12 mouse cellular contexts compared by ENCODE assay signal in the genomic region with DNA sequence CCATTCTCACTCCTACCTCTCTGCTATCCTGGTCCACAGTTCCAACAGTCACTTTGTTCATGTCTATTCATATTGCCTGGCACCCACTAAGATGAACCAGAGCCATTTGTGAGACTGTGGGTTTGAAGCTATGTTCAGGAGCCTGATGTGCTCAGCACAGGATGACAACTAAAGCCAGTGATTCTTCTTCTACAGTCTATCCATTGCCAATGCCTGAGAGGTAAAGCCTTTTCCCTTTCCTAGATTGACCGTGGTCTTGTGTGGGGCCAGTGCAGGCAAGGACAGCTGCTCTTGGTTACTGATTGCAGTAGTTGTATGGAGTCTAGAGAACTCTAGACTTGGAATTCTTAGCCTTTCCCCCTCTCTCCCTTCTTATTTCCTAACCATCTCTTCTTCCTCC. TPM values are rescaled to one million over a fixed set of nuclear protein-coding genes. Genes with fewer than 3 reads are reported as not detected.
DNase-seq lines count a peak whose midpoint lies in the region; ATAC-seq and TF ChIP-seq lines count a peak whose summit lies in the region.
"Had no signal": no experiment of that assay in that cellular context is flagged by ENCODE, and none has a peak within 500 bp of the region (broad histone marks: within the 10 kb centered on the region; RNA-seq: fewer than 3 reads in every experiment).

No protein-coding gene starts in this region.

- TF ChIP-seq CTCF in stomach, postnatal 0 days (IDR thresholded peaks at IDR 0.05; ENCODE audit: low read depth) = no peak
- TF ChIP-seq CTCF in small intestine, adult 2 months (IDR thresholded peaks at IDR 0.05; ENCODE audit: extremely low read depth, insufficient read length, insufficient replicate concordance, low read depth, low read length) = no peak

- TF ChIP-seq POLR2A in small intestine, adult 2 months (IDR thresholded peaks at IDR 0.05; ENCODE audit: low read depth, low read length) = no peak

- H3K36me3 ChIP-seq in heart, embryonic 16.5 days (ENCODE audit: control insufficient read depth, insufficient read depth) = no peaks in the 10 kb centered on the region
- no peaks in the 10 kb centered on the region for H3K36me3 ChIP-seq in stomach, embryonic 14.5 days (ENCODE audit: control insufficient read depth, insufficient read depth, low read length)
- no peaks in the 10 kb centered on the region for H3K36me3 ChIP-seq in stomach, postnatal 0 days (ENCODE audit: control insufficient read depth, insufficient read depth, low read length)
- H3K36me3 ChIP-seq in small intestine, adult 2 months (ENCODE audit: control insufficient read depth, insufficient read depth, low read length) = no peaks in the 10 kb centered on the region
- H3K36me3 ChIP-seq: forebrain, embryonic 10.5 days; liver, embryonic 15.5 days; midbrain, embryonic 13.5 days; neural tube, embryonic 13.5 days had no signal

- 0 out of 2 replicates have a peak overlapping the region, but pooled peaks have one; percentile 17 for H3K9ac ChIP-seq in heart, embryonic 16.5 days (ENCODE audit: low read length)
- no peak overlapping the region for H3K9ac ChIP-seq in stomach, embryonic 14.5 days (replicated peaks; ENCODE audit: low read depth, low read length)
- no peak overlapping the region for H3K9ac ChIP-seq in stomach, postnatal 0 days (ENCODE audit: low read length)
- H3K9ac ChIP-seq: liver, embryonic 15.5 days; midbrain, embryonic 13.5 days; neural tube, embryonic 13.5 days had no signal

- DNase-seq in cerebellum, adult 9-11 months = peak; percentile 18
- DNase-seq in cerebellum, postnatal 36 days = no peak
- DNase-seq in heart, postnatal 36 days = no peak
- no peak for DNase-seq in stomach, postnatal 0 days (ENCODE audit: low spot score)
- DNase-seq in thymus, postnatal 14 days = no peak

- 67% methylated on average over 1 of the region's 1 CpGs for WGBS in heart, embryonic 16.5 days
- 93% methylated on average over 1 of the region's 1 CpGs for WGBS in stomach, embryonic 14.5 days
- WGBS in stomach, postnatal 0 days = 65% methylated on average over 1 of the region's 1 CpGs
- WGBS in small intestine, adult 2 months = 88% methylated on average over 1 of the region's 1 CpGs

- H3K4me1 ChIP-seq in heart, embryonic 16.5 days (ENCODE audit: control insufficient read depth, insufficient read depth, low read length) = peaks cover 20% of the 10 kb centered on the region
- peaks cover 10% of the 10 kb centered on the region; the same call in 1 of the 2 replicates for H3K4me1 ChIP-seq in stomach, embryonic 14.5 days (ENCODE audit: control insufficient read depth, insufficient read depth, low read length)
- no peaks in the 10 kb centered on the region; the same call in 1 of the 2 replicates for H3K4me1 ChIP-seq in stomach, postnatal 0 days (replicated peaks; ENCODE audit: control insufficient read depth, insufficient read depth)
- H3K4me1 ChIP-seq in small intestine, adult 2 months (ENCODE audit: control insufficient read depth, insufficient read depth, insufficient read length, low read length) = peaks cover 3% of the 10 kb centered on the region

- no peak overlapping the region for H3K4me2 ChIP-seq in heart, embryonic 16.5 days (ENCODE audit: low read depth, low read length)
- H3K4me2 ChIP-seq in stomach, embryonic 14.5 days (replicated peaks; ENCODE audit: low read depth, low read length) = no peak overlapping the region
- no peak overlapping the region for H3K4me2 ChIP-seq in stomach, postnatal 0 days (replicated peaks; ENCODE audit: low read depth)
- H3K4me2 ChIP-seq: midbrain, embryonic 13.5 days had no signal

- TF ChIP-seq EP300 in stomach, postnatal 0 days (optimal IDR thresholded peaks at IDR 0.05) = no peak

- H3K9me3 ChIP-seq in heart, embryonic 16.5 days (replicated peaks; ENCODE audit: control insufficient read depth, low read length) = no peaks in the 10 kb centered on the region
- no peaks in the 10 kb centered on the region for H3K9me3 ChIP-seq in stomach, embryonic 14.5 days (ENCODE audit: control insufficient read depth, low read depth, low read length)
- no peaks in the 10 kb centered on the region for H3K9me3 ChIP-seq in stomach, postnatal 0 days (ENCODE audit: control insufficient read depth, low read length)
- H3K9me3 ChIP-seq: liver, embryonic 15.5 days; midbrain, embryonic 13.5 days; neural tube, embryonic 13.5 days had no signal

- no peak overlapping the region for H3K4me3 ChIP-seq in heart, embryonic 16.5 days (ENCODE audit: low read length)
- no peak overlapping the region for H3K4me3 ChIP-seq in stomach, embryonic 14.5 days (ENCODE audit: low read depth, low read length)
- no peak overlapping the region for H3K4me3 ChIP-seq in stomach, postnatal 0 days (ENCODE audit: low read depth, low read length)
- H3K4me3 ChIP-seq in small intestine, adult 2 months (ENCODE audit: low read depth, low read length) = no peak overlapping the region
- H3K4me3 ChIP-seq: forebrain, embryonic 10.5 days; liver, embryonic 15.5 days; midbrain, embryonic 13.5 days; neural tube, embryonic 13.5 days had no signal

- H3K27ac ChIP-seq in heart, embryonic 16.5 days (ENCODE audit: low read length) = peak overlapping the region; percentile 54; the same call in 1 of the 2 replicates
- 0 out of 2 replicates have a peak overlapping the region, but pooled peaks have one; percentile 6 for H3K27ac ChIP-seq in stomach, embryonic 14.5 days (ENCODE audit: low read length)
- H3K27ac ChIP-seq in stomach, postnatal 0 days (replicated peaks) = no peak overlapping the region
- H3K27ac ChIP-seq in small intestine, adult 2 months (ENCODE audit: insufficient read depth, low read depth, low read length) = peak overlapping the region; percentile 23; the same call in 1 of the 2 replicates
- H3K27ac ChIP-seq: forebrain, embryonic 10.5 days; liver, embryonic 15.5 days; midbrain, embryonic 13.5 days; neural tube, embryonic 13.5 days had no signal

- no peaks in the 10 kb centered on the region for H3K27me3 ChIP-seq in heart, embryonic 16.5 days (ENCODE audit: control insufficient read depth, insufficient read depth, low read length)
- no peaks in the 10 kb centered on the region for H3K27me3 ChIP-seq in stomach, embryonic 14.5 days (ENCODE audit: control insufficient read depth, insufficient read depth, low read length)
- no peaks in the 10 kb centered on the region for H3K27me3 ChIP-seq in stomach, postnatal 0 days (ENCODE audit: control insufficient read depth, insufficient read depth, low read length)
- H3K27me3 ChIP-seq in small intestine, adult 2 months (ENCODE audit: control insufficient read depth, insufficient read depth, low read length) = no peaks in the 10 kb centered on the region
- H3K27me3 ChIP-seq: liver, embryonic 15.5 days; midbrain, embryonic 13.5 days; neural tube, embryonic 13.5 days had no signal

- intact Hi-C loops in heart, postnatal 36 days (cut with DNase I) = loop anchor here (1.0 to 10.0 kb wide), 5 partner anchors 17 to 589 kb away; partner anchors contain the start of genes Ppp2r1a and Zfp51

- ATAC-seq in heart, embryonic 16.5 days (replicated peaks; ENCODE audit: extremely low read depth, insufficient read depth, low FRiP score) = no peak
- no peak for ATAC-seq in stomach, embryonic 14.5 days (ENCODE audit: insufficient number of reproducible peaks, insufficient read depth, low FRiP score, low read depth)
- no peak for ATAC-seq in stomach, postnatal 0 days (ENCODE audit: low FRiP score, low TSS enrichment)

RNA-seq across cellular contexts. Expression of gene Zfp52, which starts 1.4 kb away (rescaled TPM):
- 4.3 and 4.9 TPM in 2 replicates for polyA plus RNA-seq in heart, embryonic 16.5 days (2015; fragmentation: Nextera tagmentation; extraction: Ambion mirVana)
- total RNA-seq in heart, postnatal 36 days (2021) = 1 to 10 TPM; 5.4 to 6.4 TPM
- polyA plus RNA-seq in stomach, embryonic 14.5 days (2014; fragmentation: Nextera tagmentation; extraction: Ambion mirVana) = 4.0 and 4.9 TPM in 2 replicates
- 3.5 and 3.6 TPM in 2 replicates for polyA plus RNA-seq in stomach, postnatal 0 days (2015; fragmentation: Nextera tagmentation; extraction: Ambion mirVana)
- 0.05 TPM in 1 of 2 replicates, not detected in the other for polyA plus RNA-seq in small intestine, adult 2 months (2012; rRNA removed)

RNA-seq across cellular contexts. Expression of gene Zfp948, which starts 32.8 kb away (rescaled TPM):
- polyA plus RNA-seq in heart, embryonic 16.5 days (2015; fragmentation: Nextera tagmentation; extraction: Ambion mirVana) = 10.9 and 13.2 TPM in 2 replicates
- total RNA-seq in heart, postnatal 36 days (2021) = 1 to 10 TPM; 3.1 to 3.8 TPM
- polyA plus RNA-seq in stomach, embryonic 14.5 days (2014; fragmentation: Nextera tagmentation; extraction: Ambion mirVana) = 25.3 and 26.6 TPM in 2 replicates
- 10.4 and 11.1 TPM in 2 replicates for polyA plus RNA-seq in stomach, postnatal 0 days (2015; fragmentation: Nextera tagmentation; extraction: Ambion mirVana)
- polyA plus RNA-seq in small intestine, adult 2 months (2012; rRNA removed) = 0.20 and 0.60 TPM in 2 replicates

RNA-seq across cellular contexts. Expression of gene Zfp53, which starts 45.2 kb away (rescaled TPM):
- polyA plus RNA-seq in heart, embryonic 16.5 days (2015; fragmentation: Nextera tagmentation; extraction: Ambion mirVana) = 5.6 and 6.9 TPM in 2 replicates
- total RNA-seq in heart, postnatal 36 days (2021) = 1 to 10 TPM; 1.7 to 2.6 TPM
- 13.1 and 13.8 TPM in 2 replicates for polyA plus RNA-seq in stomach, embryonic 14.5 days (2014; fragmentation: Nextera tagmentation; extraction: Ambion mirVana)
- 8.8 and 9.3 TPM in 2 replicates for polyA plus RNA-seq in stomach, postnatal 0 days (2015; fragmentation: Nextera tagmentation; extraction: Ambion mirVana)
- polyA plus RNA-seq in small intestine, adult 2 months (2012; rRNA removed) = 2.5 and 2.6 TPM in 2 replicates
